Mouse (Mus musculus): ENCODE data around the gene Grip1. TPM values are rescaled to one million over a fixed set of nuclear protein-coding genes. Genes with fewer than 3 reads are reported as not detected.

The Grip1 gene
- polyA plus RNA-seq, 1 experiment from 2014 or later: 7.9 TPM

GRCm38 (mm10) chr10:119608998-119609397 is 155.4 kb downstream of the Grip1 start:
- Histone ChIP-seq H3K9me3 (no peaks in the 10 kb centered on the region), H3K36me3 (no peaks in the 10 kb centered on the region), H3K4me3 (no peak overlapping the region), H3K4me1 (replicated peaks) (0 out of 2 replicates have a peak, but pooled peaks cover 2% of the 10 kb centered on the region), H3K27me3 (ENCODE audit: insufficient read depth, poor library complexity, severe bottlenecking) (no peaks in the 10 kb centered on the region), H3K27ac (no peak overlapping the region)
- DNase-seq (ENCODE audit: low spot score): no peak
- 86% methylated on average over 7 of the region's 7 CpGs for WGBS

- WGBS: 72% methylated on average over 9 of the region's 9 CpGs
- DNase-seq (ENCODE audit: low spot score): peak; percentile 12
- H3K27ac ChIP-seq: no peak overlapping the region
- H3K36me3 ChIP-seq: no peaks in the 10 kb centered on the region
- no peak overlapping the region for H3K4me3 ChIP-seq
- H3K4me1 ChIP-seq (replicated peaks): peaks cover 9% of the 10 kb centered on the region
- no peaks in the 10 kb centered on the region for H3K9me3 ChIP-seq
- H3K27me3 ChIP-seq (ENCODE audit: insufficient read depth, poor library complexity, severe bottlenecking): no peaks in the 10 kb centered on the region
Observed at GRCm38 (mm10) chr10:119610279-119610895, 156.8 kb downstream of the Grip1 start.

GRCm38 (mm10) chr10:119612034-119612433 is 158.4 kb downstream of the Grip1 start:
- H3K4me3 ChIP-seq: no peak overlapping the region
- no peak overlapping the region for H3K27ac ChIP-seq
- no peaks in the 10 kb centered on the region for H3K36me3 ChIP-seq
- WGBS: 87% methylated on average over 5 of the region's 5 CpGs
- no peaks in the 10 kb centered on the region for H3K9me3 ChIP-seq
- H3K27me3 ChIP-seq (ENCODE audit: insufficient read depth, poor library complexity, severe bottlenecking): no peaks in the 10 kb centered on the region
- no peak for DNase-seq (ENCODE audit: low spot score)
- peaks cover 14% of the 10 kb centered on the region for H3K4me1 ChIP-seq (replicated peaks)

- DNase-seq (ENCODE audit: low spot score): no peak
- Histone ChIP-seq H3K4me3 (no peak overlapping the region), H3K9me3 (no peaks in the 10 kb centered on the region), H3K27me3 (ENCODE audit: insufficient read depth, poor library complexity, severe bottlenecking) (no peaks in the 10 kb centered on the region), H3K4me1 (replicated peaks) (peaks cover 14% of the 10 kb centered on the region), H3K27ac (no peak overlapping the region), H3K36me3 (no peaks in the 10 kb centered on the region)
- 44% methylated on average over 7 of the region's 7 CpGs for WGBS
Observed at GRCm38 (mm10) chr10:119614726-119615125, 161.1 kb downstream of the Grip1 start.

- no peak overlapping the region for H3K4me3 ChIP-seq
- H3K27ac ChIP-seq: 0 out of 2 replicates have a peak overlapping the region, but pooled peaks have one; percentile 8
- H3K4me1 ChIP-seq (replicated peaks): peaks cover 14% of the 10 kb centered on the region
- no peaks in the 10 kb centered on the region for H3K9me3 ChIP-seq
- no peaks in the 10 kb centered on the region for H3K36me3 ChIP-seq
- H3K27me3 ChIP-seq (ENCODE audit: insufficient read depth, poor library complexity, severe bottlenecking): no peaks in the 10 kb centered on the region
- 72% methylated on average over 14 of the region's 14 CpGs for WGBS
- DNase-seq (ENCODE audit: low spot score): peak; percentile 47
Observed at GRCm38 (mm10) chr10:119615240-119615885, 161.7 kb downstream of the Grip1 start.

GRCm38 (mm10) chr10:119616078-119616477 is 162.4 kb downstream of the Grip1 start:
- Histone ChIP-seq H3K9me3 (no peaks in the 10 kb centered on the region), H3K27me3 (ENCODE audit: insufficient read depth, poor library complexity, severe bottlenecking) (no peaks in the 10 kb centered on the region), H3K36me3 (no peaks in the 10 kb centered on the region), H3K27ac (no peak overlapping the region), H3K4me3 (no peak overlapping the region), H3K4me1 (replicated peaks) (peaks cover 14% of the 10 kb centered on the region)
- WGBS: 90% methylated on average over 3 of the region's 3 CpGs
- no peak for DNase-seq (ENCODE audit: low spot score)

GRCm38 (mm10) chr10:119628656-119629055 is 175.0 kb downstream of the Grip1 start:
- DNase-seq (ENCODE audit: low spot score): no peak
- Histone ChIP-seq H3K4me1 (replicated peaks) (no peaks in the 10 kb centered on the region), H3K4me3 (no peak overlapping the region), H3K36me3 (no peaks in the 10 kb centered on the region), H3K27ac (no peak overlapping the region), H3K9me3 (no peaks in the 10 kb centered on the region), H3K27me3 (ENCODE audit: insufficient read depth, poor library complexity, severe bottlenecking) (no peaks in the 10 kb centered on the region)
- 68% methylated on average over 4 of the region's 4 CpGs for WGBS

GRCm38 (mm10) chr10:119630401-119630800 is 176.8 kb downstream of the Grip1 start:
- 86% methylated on average over 5 of the region's 5 CpGs for WGBS
- Histone ChIP-seq H3K27ac (no peak overlapping the region), H3K4me3 (no peak overlapping the region), H3K27me3 (ENCODE audit: insufficient read depth, poor library complexity, severe bottlenecking) (no peaks in the 10 kb centered on the region), H3K9me3 (no peaks in the 10 kb centered on the region), H3K4me1 (replicated peaks) (no peaks in the 10 kb centered on the region), H3K36me3 (no peaks in the 10 kb centered on the region)
- DNase-seq (ENCODE audit: low spot score): no peak

- Histone ChIP-seq H3K4me3 (no peak overlapping the region), H3K9me3 (no peaks in the 10 kb centered on the region), H3K4me1 (replicated peaks) (no peaks in the 10 kb centered on the region), H3K36me3 (no peaks in the 10 kb centered on the region), H3K27me3 (ENCODE audit: insufficient read depth, poor library complexity, severe bottlenecking) (no peaks in the 10 kb centered on the region), H3K27ac (no peak overlapping the region)
- WGBS: 89% methylated on average over 9 of the region's 9 CpGs
- no peak for DNase-seq (ENCODE audit: low spot score)
Observed at GRCm38 (mm10) chr10:119631966-119632365, 178.3 kb downstream of the Grip1 start.

GRCm38 (mm10) chr10:119634544-119634943 is 180.9 kb downstream of the Grip1 start:
- DNase-seq (ENCODE audit: low spot score): no peak
- no peaks in the 10 kb centered on the region for H3K4me1 ChIP-seq (replicated peaks)
- H3K27me3 ChIP-seq (ENCODE audit: insufficient read depth, poor library complexity, severe bottlenecking): no peaks in the 10 kb centered on the region
- 78% methylated on average over 6 of the region's 6 CpGs for WGBS
- H3K4me3 ChIP-seq: no peak overlapping the region
- no peaks in the 10 kb centered on the region for H3K9me3 ChIP-seq
- H3K36me3 ChIP-seq: no peaks in the 10 kb centered on the region
- no peak overlapping the region for H3K27ac ChIP-seq

- no peak for DNase-seq (ENCODE audit: low spot score)
- WGBS: 85% methylated on average over 10 of the region's 10 CpGs
Observed at GRCm38 (mm10) chr10:119640534-119640933, 186.9 kb downstream of the Grip1 start.

GRCm38 (mm10) chr10:119641011-119641410 is 187.4 kb downstream of the Grip1 start:
- Histone ChIP-seq H3K4me1 (replicated peaks) (peaks cover 31% of the 10 kb centered on the region), H3K36me3 (no peaks in the 10 kb centered on the region), H3K9me3 (no peaks in the 10 kb centered on the region), H3K27ac (peak overlapping the region; percentile 66), H3K27me3 (ENCODE audit: insufficient read depth, poor library complexity, severe bottlenecking) (no peaks in the 10 kb centered on the region), H3K4me3 (no peak overlapping the region)
- DNase-seq (ENCODE audit: low spot score): peak; percentile 56
- WGBS: 57% methylated on average over 12 of the region's 12 CpGs

More at GRCm38 (mm10) chr10:119640534-119640933, 186.9 kb downstream of the Grip1 start:
- Histone ChIP-seq H3K36me3 (no peaks in the 10 kb centered on the region), H3K4me1 (replicated peaks) (peaks cover 31% of the 10 kb centered on the region), H3K27ac (peak overlapping the region; percentile 66; the same call in 1 of the 2 replicates), H3K4me3 (no peak overlapping the region), H3K27me3 (ENCODE audit: insufficient read depth, poor library complexity, severe bottlenecking) (no peaks in the 10 kb centered on the region), H3K9me3 (no peaks in the 10 kb centered on the region)

GRCm38 (mm10) chr10:119644289-119644688 is 190.7 kb downstream of the Grip1 start:
- WGBS: 39% methylated on average over 5 of the region's 5 CpGs
- no peaks in the 10 kb centered on the region for H3K36me3 ChIP-seq
- H3K4me1 ChIP-seq (replicated peaks): peaks cover 31% of the 10 kb centered on the region
- H3K4me3 ChIP-seq: no peak overlapping the region
- no peak overlapping the region for H3K27ac ChIP-seq
- peak; percentile 44 for DNase-seq (ENCODE audit: low spot score)
- H3K27me3 ChIP-seq (ENCODE audit: insufficient read depth, poor library complexity, severe bottlenecking): no peaks in the 10 kb centered on the region
- H3K9me3 ChIP-seq: no peaks in the 10 kb centered on the region

Data from hindbrain, embryonic 10.5 days (tissue).